Mouse (Mus musculus) layer of hippocampus, postnatal 14 days (tissue): ENCODE measurements around the gene Plcg1. TPM values are rescaled to one million over a fixed set of nuclear protein-coding genes. Genes with fewer than 3 reads are reported as not detected.

Experiments used
- DNase-seq, 2 experiments: peaks; one replicate each; pipeline ENCODE4 v3.0.0; 2021 to 2022; ENCODE audit warnings: low spot score in 2 of 2, mixed read lengths in 1 of 2
- total RNA-seq, 2 experiments: library from RNA; stranded (reverse); gene quantifications; 2 replicates each; pipeline ENCODE4 v1.2.3; 2021

Plcg1 gene
- total RNA-seq, 2 experiments from 2014 or later: 109 to 114 TPM

- DNase-seq: no peak
Observed at GRCm38 (mm10) chr2:160734331-160734730, 3.2 kb downstream of the Plcg1 start.

- no peak for DNase-seq
Observed at GRCm38 (mm10) chr2:160735706-160736310, 4.7 kb downstream of the Plcg1 start.

- DNase-seq: no peak
Observed at GRCm38 (mm10) chr2:160736466-160736865, 5.4 kb downstream of the Plcg1 start.

GRCm38 (mm10) chr2:160738354-160738753, 7.3 kb downstream of the Plcg1 start:
- DNase-seq: no peak

GRCm38 (mm10) chr2:160739647-160740356, 8.7 kb downstream of the Plcg1 start:
- no peak for DNase-seq

GRCm38 (mm10) chr2:160740521-160741156, 9.5 kb downstream of the Plcg1 start:
- peak in 1 of 2 experiments; percentile 32 for DNase-seq

- no peak for DNase-seq
Observed at GRCm38 (mm10) chr2:160741580-160741979, 10.5 kb downstream of the Plcg1 start.

- no peak for DNase-seq
Observed at GRCm38 (mm10) chr2:160742161-160742609, 11.1 kb downstream of the Plcg1 start.

GRCm38 (mm10) chr2:160744040-160744822, 13.1 kb downstream of the Plcg1 start:
- DNase-seq: peak in 1 of 2 experiments; percentile 60

- no peak for DNase-seq
Observed at GRCm38 (mm10) chr2:160744823-160745210, 13.7 kb downstream of the Plcg1 start.

- DNase-seq: no peak
Observed at GRCm38 (mm10) chr2:160745497-160745896, 14.4 kb downstream of the Plcg1 start.

- no peak for DNase-seq
Observed at GRCm38 (mm10) chr2:160746637-160747036, 15.5 kb downstream of the Plcg1 start.

GRCm38 (mm10) chr2:160747075-160747474, 16.0 kb downstream of the Plcg1 start:
- no peak for DNase-seq

GRCm38 (mm10) chr2:160756583-160757203, 25.6 kb downstream of the Plcg1 start:
- DNase-seq: no peak

GRCm38 (mm10) chr2:160760433-160761184, 29.5 kb downstream of the Plcg1 start:
- peak; percentile 55 to 60 for DNase-seq

- DNase-seq: no peak
Observed at GRCm38 (mm10) chr2:160763816-160764215, 32.7 kb downstream of the Plcg1 start.

GRCm38 (mm10) chr2:160764386-160764785, 33.3 kb downstream of the Plcg1 start:
- no peak for DNase-seq

- no peak for DNase-seq
Observed at GRCm38 (mm10) chr2:160765096-160765495, 34.0 kb downstream of the Plcg1 start.

GRCm38 (mm10) chr2:160766371-160766771, 35.3 kb downstream of the Plcg1 start:
- DNase-seq: peak in 1 of 2 experiments; percentile 51

- no peak for DNase-seq
Observed at GRCm38 (mm10) chr2:160767201-160767600, 36.1 kb downstream of the Plcg1 start.
